Mouse (Mus musculus) gastrocnemius, adult 2 months (tissue): Measurements from ENCODE around the gene Trp53. TPM values are rescaled to one million over a fixed set of nuclear protein-coding genes. Genes with fewer than 3 reads are reported as not detected.

ENCODE experiments used
- DNase-seq: peaks from one replicate; pipeline ENCODE4 v3.0.0; 2022
- H3K27ac ChIP-seq: fragments of 200-600 bp; 2 replicates; pipeline ENCODE4 v1.8.1; 2022; ENCODE audit warnings: mild to moderate bottlenecking
- H3K4me3 ChIP-seq: fragments of 200-600 bp; 2 replicates; pipeline ENCODE4 v1.8.1; 2022; ENCODE audit warnings: mild to moderate bottlenecking, moderate library complexity
- CTCF ChIP-seq: fragments of 200-600 bp; IDR thresholded peaks from 2 replicates; pipeline ENCODE4 v1.8.1; 2022; ENCODE audit warnings: antibody characterized with exemption, mild to moderate bottlenecking, moderate library complexity
- intact Hi-C: fragments of 180-260 bp; cut with DNase I; formaldehyde crosslinking; loops from one replicate; pipeline ENCODE4 v1.15.1; 2025
- microRNA-seq: library from miRNA; unstranded; fragments of <30 nt; microRNA quantifications from one replicate; pipeline ENCODE4 v1.2.0, GENCODE M21; 2021
- total RNA-seq, 2 experiments: library from RNA; stranded (reverse); gene quantifications; 2 replicates each; pipeline ENCODE4 v1.2.3; 2021

The Trp53 gene
- total RNA-seq, 2 experiments from 2014 or later, result 12.9 to 16.5 TPM

DNA sequence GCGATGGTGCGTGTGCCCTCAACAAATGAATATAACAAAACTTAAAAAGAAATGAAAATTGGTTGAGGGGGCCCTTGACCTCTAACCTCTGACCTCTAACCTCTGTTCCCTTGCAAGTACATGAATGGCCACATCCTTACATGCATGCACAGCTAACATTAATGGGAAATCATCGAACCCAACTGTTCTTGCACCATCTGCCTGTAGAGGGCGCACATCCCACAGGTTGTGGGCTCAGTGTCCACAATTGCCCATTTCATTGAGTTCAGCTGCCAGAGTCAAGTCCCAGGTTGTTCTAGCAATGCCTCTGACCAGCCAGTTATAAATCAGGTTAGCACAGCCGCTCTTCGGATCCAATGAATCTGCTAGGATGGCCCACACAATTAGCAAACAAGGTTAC is 48.1 kb downstream of the Trp53 start:
- H3K4me3 ChIP-seq, result no peak overlapping the region
- DNase-seq, result peak; percentile 77
- intact Hi-C loops, result loop anchor here (2.0 kb wide), 1 partner anchor 29 kb away; no protein-coding TSS in a partner anchor
- no peak overlapping the region for H3K27ac ChIP-seq
- TF ChIP-seq CTCF, result peak; percentile 91

DNA sequence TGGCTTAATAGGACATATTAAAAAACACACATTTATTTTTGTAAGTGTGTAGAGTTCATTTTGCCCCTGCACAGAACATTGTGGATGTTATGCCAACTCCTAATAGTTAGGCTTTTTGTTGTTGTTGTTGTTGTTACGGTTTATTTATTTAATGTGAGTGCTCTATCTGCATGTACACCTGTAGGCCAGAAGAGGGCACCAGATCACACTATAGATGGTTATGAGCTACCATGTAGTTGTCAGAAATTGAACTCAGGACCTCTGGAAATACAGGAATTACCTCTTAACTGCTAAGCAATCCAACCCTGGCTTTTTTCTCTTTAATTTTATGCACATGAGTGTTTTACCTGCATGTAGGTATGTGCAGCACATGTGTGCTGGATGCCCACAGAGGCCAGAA is 49.6 kb downstream of the Trp53 start:
- DNase-seq, result no peak
- intact Hi-C loops, result loop anchor here (2.0 kb wide), 1 partner anchor 27 kb away; no protein-coding TSS in a partner anchor
- Histone ChIP-seq H3K4me3 (no peak overlapping the region), H3K27ac (no peak overlapping the region)
- peak; percentile 72 for TF ChIP-seq CTCF

DNA sequence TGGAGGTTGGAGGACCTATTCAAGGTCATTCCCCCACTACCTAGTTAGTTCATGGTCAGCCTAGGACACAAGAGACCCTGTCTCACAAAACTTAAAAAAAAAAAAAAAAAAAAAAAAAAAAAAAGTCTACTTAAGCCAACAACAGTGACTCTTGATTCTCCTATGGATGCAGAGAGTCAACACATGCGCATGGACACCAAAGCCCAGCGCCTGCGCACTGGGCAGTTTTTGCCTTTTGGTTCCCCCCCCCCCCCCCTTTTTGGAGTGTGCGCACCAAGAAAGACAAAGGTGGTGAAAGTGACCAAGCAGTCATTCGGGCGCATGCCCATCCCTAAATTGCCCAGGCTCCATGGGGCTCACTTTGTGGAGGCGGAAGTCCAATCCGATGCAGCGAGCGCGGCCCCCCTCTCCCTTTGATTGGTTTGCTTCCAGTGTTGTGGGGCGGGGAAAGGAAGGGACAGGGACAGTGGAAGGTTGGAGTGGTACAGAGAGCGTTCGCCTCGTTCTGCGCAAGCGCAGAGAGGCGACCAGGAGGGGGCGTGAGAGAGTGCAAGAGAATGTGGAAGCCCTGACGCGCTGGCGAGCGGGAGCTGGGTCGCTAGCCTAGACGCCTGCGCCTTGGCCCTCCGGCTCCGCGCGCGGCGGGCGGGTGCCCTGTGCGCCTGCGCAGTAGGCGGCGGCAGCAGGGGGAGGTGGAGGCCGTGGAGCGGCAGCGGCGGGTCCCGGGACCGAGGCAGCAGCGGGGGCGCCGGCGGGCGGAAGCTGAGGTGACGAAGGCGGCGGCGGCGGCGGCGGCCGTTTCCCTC is 52.3 kb downstream of the Trp53 start, which contains the start of gene Fxr2:
Gene Fxr2, plus strand, starts transcription at position 707 of the 806 bp plus-strand sequence.
- intact Hi-C loops, result no loop called here
- peak; percentile 100 for DNase-seq
- Histone ChIP-seq H3K27ac (peak within 1 kb of the TSS; percentile 94), H3K4me3 (peak within 1 kb of the TSS; percentile 97)
- peak; percentile 86 for TF ChIP-seq CTCF

DNA sequence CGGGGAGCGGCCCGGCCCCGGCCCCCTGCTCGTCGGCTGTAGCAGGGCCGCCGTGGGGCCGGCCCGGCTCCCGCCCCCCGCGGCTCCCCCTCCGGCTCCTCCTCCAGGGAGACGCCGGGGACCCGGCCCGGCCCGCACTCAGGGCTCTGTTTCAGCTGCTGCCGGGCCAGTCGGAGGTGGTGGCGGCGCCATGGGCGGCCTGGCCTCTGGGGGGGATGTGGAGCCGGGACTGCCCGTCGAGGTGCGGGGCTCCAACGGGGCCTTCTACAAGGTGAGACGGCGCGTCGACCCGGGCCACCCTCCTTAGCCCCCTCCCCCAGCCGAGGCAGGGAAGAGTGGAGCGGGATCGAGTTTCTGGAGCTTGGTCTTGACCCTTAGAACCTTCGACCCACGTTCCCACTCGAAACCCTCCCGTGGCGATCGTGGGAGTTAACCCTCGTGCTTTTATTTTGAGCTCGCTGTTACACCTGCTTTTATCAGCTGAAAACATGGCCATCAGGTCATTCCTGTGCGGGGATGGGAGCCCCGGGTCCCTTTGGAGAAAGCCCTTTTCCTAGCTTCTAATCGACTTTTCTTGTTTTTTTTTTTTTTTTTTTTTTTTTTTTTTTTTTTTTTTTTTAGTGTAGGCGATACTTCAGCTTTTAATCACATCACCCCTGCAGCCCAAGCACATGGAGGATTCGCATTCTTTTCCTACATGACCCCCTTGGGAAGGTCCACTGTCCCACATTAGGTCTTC is 53.1 kb downstream of the Trp53 start:
- no peak for TF ChIP-seq CTCF
- peak overlapping the region; percentile 97 for H3K4me3 ChIP-seq
- peak overlapping the region; percentile 94 for H3K27ac ChIP-seq
- peak; percentile 87 for DNase-seq
- intact Hi-C loops, result no loop called here

DNA sequence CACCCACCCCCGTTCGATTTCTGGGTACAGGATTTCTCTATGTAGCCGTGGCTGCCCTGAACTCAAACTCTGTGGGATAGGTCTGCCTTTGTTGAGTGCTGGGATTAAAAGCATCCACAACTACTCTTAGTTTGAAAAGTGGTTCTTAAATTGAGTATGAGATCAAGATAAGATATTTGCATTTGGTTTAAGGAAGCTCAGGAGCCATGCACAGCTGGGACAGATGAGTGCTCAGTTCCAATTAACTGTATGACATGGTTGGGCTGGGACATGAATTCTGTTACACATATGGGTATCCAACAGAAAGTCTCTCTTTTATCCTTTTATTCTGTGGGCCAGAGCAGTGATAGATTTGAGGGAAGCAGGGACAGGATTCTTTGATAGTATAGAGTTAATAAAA is 55.3 kb downstream of the Trp53 start:
- Histone ChIP-seq H3K4me3 (0 out of 2 replicates have a peak overlapping the region, but pooled peaks have one; percentile 2), H3K27ac (no peak overlapping the region)
- TF ChIP-seq CTCF, result no peak
- no peak for DNase-seq
- intact Hi-C loops, result no loop called here

Small RNA genes within 50 kb of the gene (microRNA-seq; reads per million reads assigned to microRNA genes)
- gene Mir467f, result not detected

Other genes with a start within 250 kb of the Trp53 start
- not detected for gene Rnf227, start 239.9 kb upstream of the Trp53 start, total RNA-seq
- gene Chd3, start 211.0 kb upstream of the Trp53 start, total RNA-seq, result 1 to 10 TPM; 6.8 to 9.4 TPM
- gene Naa38, start 184.9 kb upstream of the Trp53 start, total RNA-seq, result 10 to 100 TPM; 62.4 to 86.0 TPM
- gene Cyb5d1, start 184.7 kb upstream of the Trp53 start, total RNA-seq, result 10 to 100 TPM; 34.9 to 36.0 TPM
- gene Tmem88, start 182.1 kb upstream of the Trp53 start, total RNA-seq, result 1 to 10 TPM; 6.5 to 7.4 TPM
- gene Kdm6b, start 166.7 kb upstream of the Trp53 start, total RNA-seq, result 10 to 100 TPM; 23.9 to 24.5 TPM
- under 1 TPM; 0.05 to 0.25 TPM for gene Dnah2, start 31.2 kb upstream of the Trp53 start, total RNA-seq
- gene Efnb3, start 20.2 kb upstream of the Trp53 start, total RNA-seq, result under 1 TPM; 0.47 to 0.48 TPM
- 1 to 10 TPM; 3.2 to 3.4 TPM for gene Wrap53, start 104 bp upstream of the Trp53 start, total RNA-seq
- 100 to 1,000 TPM; 271 to 389 TPM for gene Atp1b2, start 25.6 kb downstream of the Trp53 start, total RNA-seq
- not detected for gene Shbg, start 37.5 kb downstream of the Trp53 start, total RNA-seq
- 1 to 10 TPM; 2.6 to 3.2 TPM for gene Sat2, start 41.7 kb downstream of the Trp53 start, total RNA-seq
- 100 to 1,000 TPM in 1 of 2 experiments, 10 to 100 TPM in 1; 90.6 to 104 TPM for gene Fxr2, start 52.6 kb downstream of the Trp53 start, total RNA-seq
- not detected for gene Sox15, start 75.0 kb downstream of the Trp53 start, total RNA-seq
- gene Mpdu1, start 82.3 kb downstream of the Trp53 start, total RNA-seq, result 1 to 10 TPM; 8.6 to 9.7 TPM
- 1 to 10 TPM; 1.7 to 3.2 TPM for gene Cd68, start 85.8 kb downstream of the Trp53 start, total RNA-seq
- 10 to 100 TPM; 98.0 to 98.5 TPM for gene Eif4a1, start 92.1 kb downstream of the Trp53 start, total RNA-seq
- gene Senp3, start 101.7 kb downstream of the Trp53 start, total RNA-seq, result 10 to 100 TPM; 25.4 to 28.1 TPM
- 1 to 10 TPM in 1 of 2 experiments, under 1 TPM in 1; 0.64 to 1.1 TPM for gene Tnfsf13, start 105.4 kb downstream of the Trp53 start, total RNA-seq
- 10 to 100 TPM in 1 of 2 experiments, 1 to 10 TPM in 1; 6.5 to 10.6 TPM for gene Tnfsf12, start 115.5 kb downstream of the Trp53 start, total RNA-seq
- gene Tnfsfm13, start 115.7 kb downstream of the Trp53 start, total RNA-seq, result 1 to 10 TPM; 1.2 to 1.9 TPM
- 10 to 100 TPM; 26.9 to 35.4 TPM for gene Polr2a, start 178.3 kb downstream of the Trp53 start, total RNA-seq
- not detected for gene Slc35g3, start 181.6 kb downstream of the Trp53 start, total RNA-seq
- gene Zbtb4, start 185.6 kb downstream of the Trp53 start, total RNA-seq, result 10 to 100 TPM; 29.3 to 35.9 TPM
- gene Chrnb1, start 215.6 kb downstream of the Trp53 start, total RNA-seq, result 10 to 100 TPM; 23.2 to 26.3 TPM
- gene Fgf11, start 221.5 kb downstream of the Trp53 start, total RNA-seq, result 1 to 10 TPM; 3.9 to 4.7 TPM
- under 1 TPM; 0.20 to 0.41 TPM for gene Tmem102, start 225.3 kb downstream of the Trp53 start, total RNA-seq
- gene Gm39566, start 234.9 kb downstream of the Trp53 start, total RNA-seq, result not detected
- not detected for gene Spem2, start 238.1 kb downstream of the Trp53 start, total RNA-seq
- gene Spem1, start 241.8 kb downstream of the Trp53 start, total RNA-seq, result not detected